Mouse (Mus musculus): ENCODE measurements at regions not wholly inside any gene's neighbourhood (a gene's known extent, or its start where the extent isn't known, plus 50 kb on each side); places are given as distances from the start of the nearest gene placed in this dataset.

- TF ChIP-seq MYOD1 (IDR thresholded peaks at IDR 0.05; ENCODE audit: control insufficient read depth in 1 of 3, insufficient read length in 2 of 3, low read depth in 2 of 3) (no peak), E2F4 (IDR thresholded peaks at IDR 0.05; ENCODE audit: insufficient read depth) (no peak), POLR2A (IDR thresholded peaks at IDR 0.05; ENCODE audit: insufficient read length, low read depth) (no peak), POLR2AphosphoS2 (IDR thresholded peaks at IDR 0.05; ENCODE audit: insufficient read length, low read depth) (no peak), MYOG (IDR thresholded peaks at IDR 0.05; ENCODE audit: control insufficient read depth in 1 of 3, insufficient read depth in 1 of 3, insufficient read length in 2 of 3, low read depth in 2 of 3) (no peak), CEBPB (IDR thresholded peaks at IDR 0.05; ENCODE audit: insufficient read depth, poor library complexity, severe bottlenecking) (no peak), MAX (IDR thresholded peaks at IDR 0.05; ENCODE audit: low read depth) (no peak), TCF3 (IDR thresholded peaks at IDR 0.05; ENCODE audit: insufficient read length, low read depth) (no peak), REST (IDR thresholded peaks at IDR 0.05; ENCODE audit: insufficient read depth, insufficient read length) (no peak), USF1 (IDR thresholded peaks at IDR 0.05; ENCODE audit: low read depth) (no peak)
Observed at GRCm38 (mm10) chr15:62670026-62670425, 1175.0 kb downstream of the Gsdmc2 start.
